Mouse (Mus musculus) heart, postnatal 36 days (tissue): ENCODE results near the gene Dkkl1. TPM values are rescaled to one million over a fixed set of nuclear protein-coding genes. Genes with fewer than 3 reads are reported as not detected.
"Not testable (repeated sequence)": the region's sequence is repeated elsewhere in the genome, so short reads cannot be mapped to it uniquely, and the experiment has no call there.

ENCODE experiments used
- DNase-seq, 2 experiments: peaks; one replicate each; pipeline ENCODE4 v3.0.0; 2021 to 2022
- intact Hi-C: fragments of 180-260 bp; cut with DNase I; formaldehyde crosslinking; loops from one replicate; pipeline ENCODE4 v1.15.1; 2025
- total RNA-seq, 2 experiments: library from RNA; stranded (reverse); gene quantifications; 2 replicates each; pipeline ENCODE4 v1.2.3; 2021

Dkkl1 gene
- not detected for total RNA-seq

- intact Hi-C loops = no loop called here
- DNase-seq = no peak
Observed at GRCm38 (mm10) chr7:45211851-45212251, at the start of gene Dkkl1. Dkkl1 (minus strand) TSS chr7:45212147.

- intact Hi-C loops = no loop called here
- DNase-seq = no peak
Observed at GRCm38 (mm10) chr7:45259281-45259680, 47.3 kb upstream of the Dkkl1 start.

GRCm38 (mm10) chr7:45257063-45257840, 45.3 kb upstream of the Dkkl1 start:
- DNase-seq = no peak
- intact Hi-C loops = no loop called here

- intact Hi-C loops = not testable (repeated sequence)
- DNase-seq = peak; percentile 36 to 40
Observed at GRCm38 (mm10) chr7:45255822-45256221, 43.9 kb upstream of the Dkkl1 start.

- no peak for DNase-seq
- intact Hi-C loops = no loop called here
Observed at GRCm38 (mm10) chr7:45253806-45254205, 41.9 kb upstream of the Dkkl1 start.

- no peak for DNase-seq
- intact Hi-C loops = no loop called here
Observed at GRCm38 (mm10) chr7:45247666-45248065, 35.7 kb upstream of the Dkkl1 start.

GRCm38 (mm10) chr7:45241389-45241749, 29.4 kb upstream of the Dkkl1 start:
- intact Hi-C loops = no loop called here
- DNase-seq = no peak

GRCm38 (mm10) chr7:45240633-45241388, 28.9 kb upstream of the Dkkl1 start, which contains the start of gene Slc6a16:
Slc6a16 (plus strand) TSS chr7:45241085.
- no peak for DNase-seq
- intact Hi-C loops = no loop called here

- intact Hi-C loops = no loop called here
- no peak for DNase-seq
Observed at GRCm38 (mm10) chr7:45240109-45240508, 28.2 kb upstream of the Dkkl1 start.

GRCm38 (mm10) chr7:45238723-45239496, 27.0 kb upstream of the Dkkl1 start, which contains the start of gene Cd37:
Cd37 (minus strand) TSS chr7:45239115.
- intact Hi-C loops = no loop called here
- peak in 1 of 2 experiments; percentile 29 for DNase-seq

- no peak for DNase-seq
Observed at GRCm38 (mm10) chr7:45237747-45238699, 26.1 kb upstream of the Dkkl1 start.

GRCm38 (mm10) chr7:45235656-45236180, 23.8 kb upstream of the Dkkl1 start:
- intact Hi-C loops = no loop called here
- DNase-seq = peak in 1 of 2 experiments; percentile 38

More at GRCm38 (mm10) chr7:45237747-45238699, 26.1 kb upstream of the Dkkl1 start:
- intact Hi-C loops = no loop called here

- intact Hi-C loops = no loop called here
Observed at GRCm38 (mm10) chr7:45234922-45235571, 23.1 kb upstream of the Dkkl1 start.

GRCm38 (mm10) chr7:45234333-45234841, 22.4 kb upstream of the Dkkl1 start:
- no peak for DNase-seq
- intact Hi-C loops = no loop called here

More at GRCm38 (mm10) chr7:45234922-45235571, 23.1 kb upstream of the Dkkl1 start:
- peak; percentile 40 to 56 for DNase-seq

GRCm38 (mm10) chr7:45233580-45234332, 21.8 kb upstream of the Dkkl1 start:
- intact Hi-C loops = no loop called here
- no peak for DNase-seq

GRCm38 (mm10) chr7:45232716-45233465, 20.9 kb upstream of the Dkkl1 start:
- intact Hi-C loops = no loop called here
- no peak for DNase-seq

- DNase-seq = no peak
- intact Hi-C loops = no loop called here
Observed at GRCm38 (mm10) chr7:45231941-45232340, 20.0 kb upstream of the Dkkl1 start.
